Mouse (Mus musculus) right cerebral cortex, postnatal 14 days (tissue): Measurements from ENCODE around the gene Cfap77.

ENCODE experiments used
- DNase-seq: peaks from one replicate; pipeline ENCODE4 v3.0.0; 2022

Gene Cfap77

GRCm38 (mm10) chr2:29046151-29046550 lies 8.7 kb downstream of the Cfap77 start:
- DNase-seq, result peak; percentile 20

- DNase-seq, result no peak
Observed at GRCm38 (mm10) chr2:29042124-29042523, 12.7 kb downstream of the Cfap77 start.

DNA sequence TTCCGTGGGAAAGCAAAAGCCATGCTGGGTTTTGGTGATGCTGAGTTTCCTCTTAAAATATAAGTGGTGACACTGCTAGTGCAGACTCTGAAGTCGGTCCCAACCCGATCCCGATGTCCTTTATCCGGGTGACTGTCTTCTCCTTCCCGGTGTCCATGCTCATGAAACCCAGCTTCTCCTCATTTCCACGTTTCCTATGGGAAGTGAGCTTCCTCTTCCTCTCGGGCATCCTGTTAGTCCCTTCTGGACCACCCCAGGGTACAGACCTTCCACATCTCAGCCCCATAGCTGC lies 13.4 kb downstream of the Cfap77 start:
- DNase-seq, result no peak

- no peak for DNase-seq
Observed at GRCm38 (mm10) chr2:29040594-29041476, 14.0 kb downstream of the Cfap77 start.

DNA sequence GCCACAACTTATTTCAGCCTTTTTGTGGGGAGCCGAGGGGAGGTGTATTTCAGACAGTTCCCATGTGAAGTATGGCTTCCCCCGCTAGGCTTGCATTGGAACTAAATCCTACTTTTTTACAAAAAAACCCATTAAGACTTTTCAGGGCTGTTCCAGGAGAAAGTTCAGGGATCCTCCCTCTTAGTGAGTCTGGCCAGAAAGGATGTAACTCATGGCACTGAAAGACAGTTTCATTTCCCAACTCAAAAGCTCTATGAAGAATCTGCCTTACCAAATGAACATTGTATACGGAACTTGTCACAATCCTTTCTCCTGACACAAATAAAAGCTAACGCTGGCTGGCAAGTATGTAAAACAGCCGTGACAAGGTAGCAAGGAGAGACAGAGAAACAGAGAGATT lies 15.1 kb downstream of the Cfap77 start:
- no peak for DNase-seq

- DNase-seq, result no peak
Observed at GRCm38 (mm10) chr2:29035698-29036097, 19.2 kb downstream of the Cfap77 start.

DNA sequence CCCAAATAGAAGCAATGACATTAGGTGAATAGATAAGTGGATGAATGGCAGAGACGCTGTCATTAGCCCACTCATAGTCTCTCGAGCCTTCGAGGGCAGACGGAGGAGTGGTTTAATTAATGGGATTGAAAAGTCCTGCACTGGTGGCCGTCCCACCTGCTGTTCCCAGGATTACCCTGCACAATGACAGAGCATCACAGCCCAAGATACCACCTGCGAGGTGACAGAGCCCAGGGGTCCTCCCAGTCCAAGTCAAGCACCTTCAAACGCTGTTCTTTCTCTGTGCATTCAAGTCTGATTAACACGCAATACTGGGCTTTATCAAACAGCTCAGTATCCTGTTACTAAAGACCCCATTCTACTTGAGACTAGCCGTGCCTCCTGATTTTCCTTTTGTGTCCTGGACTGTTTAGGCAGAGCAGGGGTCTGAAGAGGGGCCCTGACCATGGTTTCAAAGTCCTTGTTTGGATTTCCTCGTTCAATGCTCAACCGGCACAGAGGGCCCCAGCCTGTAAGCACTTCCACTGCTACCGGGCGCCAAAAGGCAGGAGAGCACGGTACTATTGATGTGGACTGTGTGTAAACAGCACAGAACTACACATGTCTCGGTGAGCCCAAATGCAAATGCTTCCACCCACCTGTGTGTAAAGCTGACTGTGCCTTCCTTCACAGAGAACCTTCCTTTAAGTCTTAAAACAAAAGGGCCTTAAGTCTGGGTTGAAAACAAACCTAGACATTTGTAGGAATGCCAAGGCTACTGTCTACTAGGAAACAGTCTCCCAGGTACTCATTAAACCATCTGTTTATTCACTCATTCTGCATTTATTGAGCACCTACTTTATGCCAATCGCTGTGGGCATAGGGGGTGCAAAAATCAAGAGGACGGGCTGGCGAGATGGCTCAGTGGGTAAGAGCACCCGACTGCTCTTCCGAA lies 20.1 kb downstream of the Cfap77 start:
- no peak for DNase-seq

DNA sequence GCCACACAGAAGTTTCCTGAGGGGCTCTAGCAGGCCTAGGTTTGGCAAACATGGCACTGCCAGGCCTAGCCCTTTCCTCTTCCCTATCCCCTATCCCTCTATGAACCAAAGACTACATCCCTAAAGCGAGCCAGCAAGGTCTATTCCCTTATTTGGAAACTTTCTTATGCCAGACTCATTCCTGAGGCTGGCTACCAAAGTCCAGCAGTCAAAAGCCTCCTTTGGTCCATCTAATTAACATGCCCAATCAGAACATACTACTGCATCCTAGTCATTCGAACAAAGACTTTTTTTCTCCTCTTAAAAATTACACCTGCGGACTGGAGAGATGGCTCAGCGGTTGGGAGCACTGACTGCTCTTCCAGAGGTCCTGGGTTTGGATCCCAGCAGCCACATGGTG lies 22.9 kb downstream of the Cfap77 start:
- no peak for DNase-seq

DNA sequence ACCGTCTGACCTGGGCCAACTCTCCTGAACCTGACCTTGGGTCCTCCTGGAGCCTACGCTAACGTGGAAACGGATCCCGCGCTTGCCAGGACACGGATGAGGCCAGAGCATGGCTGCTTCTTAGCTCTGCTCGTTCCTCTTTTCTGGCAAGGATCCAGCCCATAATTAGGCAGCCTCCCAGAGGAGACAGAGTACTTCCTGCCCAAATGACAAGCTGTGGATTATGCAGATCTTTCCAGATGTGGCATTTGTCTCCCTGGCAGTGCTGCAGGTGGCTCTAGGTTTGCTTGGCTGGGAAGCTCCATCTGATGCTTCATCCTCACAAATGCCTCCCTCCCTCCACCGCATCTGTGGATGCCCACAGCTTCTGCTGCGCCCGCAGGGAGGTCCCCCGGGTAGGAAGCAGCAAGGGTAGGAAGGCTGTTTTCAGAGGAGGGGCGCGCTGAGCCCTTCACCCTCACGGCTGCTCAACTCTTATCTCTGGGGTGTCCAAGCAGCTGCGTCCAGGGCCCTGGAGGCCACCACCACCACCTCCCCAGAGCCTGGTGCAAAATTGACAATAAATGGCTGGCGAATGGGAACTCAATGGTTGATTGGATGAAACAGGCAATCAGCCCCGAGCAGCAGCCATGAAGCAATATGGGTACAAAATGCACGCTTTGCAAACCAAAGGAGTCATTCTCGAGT lies 24.7 kb downstream of the Cfap77 start:
- DNase-seq, result no peak

DNA sequence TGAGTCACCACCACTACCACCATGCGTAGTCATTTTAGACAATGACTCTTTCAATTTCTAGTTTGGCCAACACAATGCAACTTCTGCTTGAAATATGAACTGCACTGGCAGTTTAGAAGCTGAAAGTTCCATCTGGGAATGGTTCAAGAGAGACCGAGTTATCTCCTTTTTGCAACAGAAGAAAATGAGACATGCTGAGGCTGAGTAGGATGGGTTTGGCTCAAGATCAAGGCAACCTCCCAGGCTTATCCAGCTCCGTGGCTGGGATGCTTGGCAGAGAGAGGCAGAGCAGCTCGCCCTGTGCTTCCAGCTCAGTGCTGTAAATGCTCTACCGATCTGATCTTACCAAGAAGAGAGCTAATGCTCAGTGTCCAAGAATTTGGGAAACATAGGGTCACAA lies 29.6 kb downstream of the Cfap77 start:
- DNase-seq, result peak; percentile 17

DNA sequence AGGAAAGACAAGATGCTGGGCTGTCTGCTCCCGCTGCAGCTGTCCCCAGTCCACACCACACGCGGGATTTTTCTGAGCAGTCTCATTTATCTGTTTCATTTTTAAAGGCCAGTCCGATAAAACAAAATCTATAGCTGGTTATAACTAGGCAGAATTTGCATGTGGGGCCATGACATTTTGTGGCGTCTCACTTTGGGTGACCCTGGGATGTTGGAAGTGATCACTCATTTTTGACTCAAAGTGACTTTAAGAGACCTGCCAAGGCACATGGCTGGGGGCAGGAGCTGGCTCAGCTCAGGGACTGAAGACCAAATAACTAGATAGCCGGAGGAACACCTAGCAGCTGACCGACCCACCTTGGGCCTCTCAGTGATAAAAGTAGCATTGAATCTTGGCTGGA lies 31.9 kb downstream of the Cfap77 start:
- no peak for DNase-seq

DNA sequence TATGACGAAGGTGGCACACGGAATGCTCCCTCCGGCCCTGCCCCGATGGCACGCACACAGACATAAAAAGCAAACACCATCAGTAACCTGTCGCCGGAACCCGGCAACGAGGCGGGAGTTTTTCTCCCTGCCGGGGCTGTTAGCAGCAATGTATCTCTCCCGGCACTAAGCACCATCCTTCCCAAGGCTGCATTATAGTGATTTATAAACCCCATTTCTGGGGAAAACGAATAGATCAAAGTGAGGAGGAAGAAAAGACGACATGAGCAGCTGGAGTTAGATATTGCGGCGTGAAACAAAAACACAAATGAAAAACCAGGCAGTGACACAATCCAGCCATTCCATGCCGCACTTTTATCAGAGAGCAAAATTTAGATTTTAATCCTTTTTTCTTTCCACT lies 33.8 kb downstream of the Cfap77 start:
- no peak for DNase-seq

DNA sequence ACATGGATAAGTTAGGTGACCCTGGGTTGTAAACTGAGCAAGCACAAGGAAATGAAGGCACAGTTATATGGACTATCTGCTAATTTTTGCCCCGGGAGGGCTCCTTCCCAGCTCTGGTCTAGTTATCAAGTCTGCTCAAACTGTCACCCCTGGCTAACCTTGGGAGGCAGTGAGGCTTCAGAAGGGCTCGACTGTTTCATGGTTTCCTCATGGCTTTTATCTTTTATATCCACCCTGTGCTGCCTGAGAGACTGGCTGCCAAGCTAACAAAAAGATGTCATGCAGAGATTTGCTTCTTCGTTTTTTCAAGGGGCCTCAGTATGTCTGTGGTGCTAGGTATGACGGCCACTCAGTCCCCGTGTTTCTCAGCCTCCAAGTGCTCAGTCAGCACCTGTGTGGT lies 36.2 kb downstream of the Cfap77 start:
- no peak for DNase-seq

GRCm38 (mm10) chr2:29016599-29017587 lies 38.0 kb downstream of the Cfap77 start:
- no peak for DNase-seq

GRCm38 (mm10) chr2:29012523-29012922 lies 42.3 kb downstream of the Cfap77 start:
- no peak for DNase-seq

GRCm38 (mm10) chr2:29007656-29008055 lies 47.2 kb downstream of the Cfap77 start:
- no peak for DNase-seq

- DNase-seq, result no peak
Observed at GRCm38 (mm10) chr2:29006455-29007034, 48.3 kb downstream of the Cfap77 start.

DNA sequence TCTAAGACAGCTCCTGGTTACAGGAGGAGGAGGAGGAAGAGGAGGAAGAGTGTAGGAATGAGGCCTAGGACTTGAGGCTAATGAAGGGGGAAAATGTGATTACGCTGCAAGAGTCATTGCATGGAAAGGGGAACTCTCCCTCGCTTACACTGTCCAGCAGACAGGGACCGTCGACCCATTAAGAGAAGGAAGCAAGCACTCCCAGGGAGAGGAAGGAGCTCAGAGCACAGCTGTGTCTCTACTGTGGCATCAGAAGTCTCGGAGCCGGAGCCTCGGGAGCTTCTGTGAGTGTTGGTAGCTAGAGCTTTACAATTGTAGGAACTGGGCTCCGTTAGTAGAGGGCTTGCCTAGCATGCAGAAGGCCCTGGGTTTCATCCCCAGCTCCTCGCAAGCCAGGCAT lies 50.8 kb downstream of the Cfap77 start:
- DNase-seq, result no peak

DNA sequence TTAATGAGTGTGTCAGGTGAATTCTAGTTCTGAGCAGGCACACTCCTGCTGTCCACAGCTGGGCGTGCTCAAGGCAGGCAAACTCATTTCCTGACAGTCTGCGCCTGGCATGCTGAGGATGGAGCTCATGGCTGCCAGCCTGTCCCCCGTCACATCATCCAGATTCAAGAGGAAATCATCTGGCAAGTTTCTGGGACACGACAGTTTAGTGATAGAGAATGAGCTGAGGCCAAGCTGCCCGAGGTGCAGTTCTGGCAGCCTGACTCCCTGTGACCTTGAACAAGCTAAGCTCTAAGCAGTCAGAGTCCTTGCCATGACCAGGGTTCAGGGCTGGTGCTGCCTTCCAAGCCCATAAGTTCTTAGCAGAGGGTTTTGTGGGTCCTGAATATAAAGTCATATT lies 56.6 kb downstream of the Cfap77 start:
- DNase-seq, result no peak

- no peak for DNase-seq
Observed at GRCm38 (mm10) chr2:28997161-28997834, 57.6 kb downstream of the Cfap77 start.

DNA sequence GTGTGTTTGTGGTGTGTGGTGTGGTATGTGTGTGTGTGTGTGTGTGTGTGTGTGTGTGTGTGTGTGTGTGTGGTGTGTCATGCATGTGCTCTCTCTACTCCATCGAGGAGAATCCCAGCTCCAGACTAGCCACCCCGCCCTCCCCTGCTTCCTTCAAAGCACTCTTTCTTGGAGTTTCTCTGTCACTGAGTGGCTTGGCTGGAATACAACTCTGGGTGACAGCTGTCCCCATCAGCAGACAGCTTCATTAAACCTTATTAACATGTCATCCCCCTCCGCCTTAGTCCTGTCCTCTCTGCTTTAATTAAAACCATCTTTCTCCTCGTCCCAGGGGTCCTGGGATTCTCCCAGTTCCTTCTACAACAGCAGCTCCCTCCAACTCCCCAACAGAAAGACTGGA lies 59.4 kb downstream of the Cfap77 start:
- no peak for DNase-seq
